Mouse (Mus musculus): ENCODE results near the gene Inpp4b.

GRCm38 (mm10) chr8:81412707-81413106 is 70.4 kb downstream of the Inpp4b start:
- TF ChIP-seq CTCF (IDR thresholded peaks at IDR 0.05; ENCODE audit: extremely low read depth, insufficient read length, insufficient replicate concordance, low read depth, low read length): no peak
- no peak for TF ChIP-seq POLR2A (IDR thresholded peaks at IDR 0.05; ENCODE audit: low read depth, low read length)

Data from small intestine, adult 2 months (tissue).